18 mouse cellular contexts compared by ENCODE assay signal in the genomic region with DNA sequence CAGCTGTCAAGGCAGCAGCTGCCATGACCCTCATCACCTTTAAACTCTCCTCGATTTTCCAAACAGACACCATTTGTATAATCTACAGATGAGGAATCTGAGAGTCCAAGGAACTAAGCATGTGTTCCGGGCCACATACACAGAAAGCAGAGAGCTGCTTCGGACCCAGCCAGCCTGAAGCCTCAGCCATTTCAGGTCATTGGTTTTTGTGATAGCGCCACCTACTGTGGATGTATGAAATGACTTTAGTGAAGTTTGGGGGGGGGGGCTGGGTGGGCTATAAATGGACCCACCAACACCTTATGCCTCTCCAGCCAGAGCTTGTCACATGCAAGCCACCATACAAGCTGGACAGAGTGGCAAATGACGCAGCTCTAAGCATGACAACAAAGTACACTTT. TPM values are rescaled to one million over a fixed set of nuclear protein-coding genes. Genes with fewer than 3 reads are reported as not detected.
DNase-seq lines count a peak whose midpoint lies in the region; ATAC-seq and TF ChIP-seq lines count a peak whose summit lies in the region.
"Had no signal": no experiment of that assay in that cellular context is flagged by ENCODE, and none has a peak within 500 bp of the region (broad histone marks: within the 10 kb centered on the region; RNA-seq: fewer than 3 reads in every experiment).

No protein-coding gene starts in this region.

- DNase-seq in embryo, embryonic 10 days (ENCODE audit: low spot score) = peak; percentile 74
- DNase-seq in embryo, embryonic 9.5 days (ENCODE audit: extremely low spot score) = no peak
- DNase-seq in kidney, adult 2 months = no peak
- DNase-seq in kidney, postnatal 14 days = no peak
- DNase-seq in midbrain, postnatal 0 days (ENCODE audit: low spot score) = peak; percentile 35
- no peak for DNase-seq in midbrain, embryonic 10.5 days (ENCODE audit: low spot score)
- peak; percentile 53 for DNase-seq in retina, embryonic 14.5 days (ENCODE audit: low spot score)
- no peak for DNase-seq in T-cell, adult 2 months (ENCODE audit: low spot score)
- DNase-seq: cerebellum, adult 9-11 months; right cerebral cortex, postnatal 4 days had no signal

- no peaks in the 10 kb centered on the region for H3K4me1 ChIP-seq in kidney, adult 2 months (ENCODE audit: control insufficient read depth, insufficient read depth, low read length)
- no peaks in the 10 kb centered on the region for H3K4me1 ChIP-seq in midbrain, postnatal 0 days (ENCODE audit: insufficient read depth, low read length)
- H3K4me1 ChIP-seq in midbrain, embryonic 10.5 days = peaks cover 11% of the 10 kb centered on the region

- peak; percentile 41; the same call in 1 of the 2 replicates for TF ChIP-seq CTCF in kidney, adult 2 months (conservative IDR thresholded peaks at IDR 0.05; ENCODE audit: insufficient read depth, insufficient read length, low read depth, low read length)
- peak; percentile 62 for TF ChIP-seq CTCF in midbrain, postnatal 0 days (IDR thresholded peaks at IDR 0.05)

- no peak overlapping the region for H3K27ac ChIP-seq in kidney, adult 2 months (ENCODE audit: insufficient read depth, low read depth, low read length)
- no peak overlapping the region for H3K27ac ChIP-seq in midbrain, postnatal 0 days (ENCODE audit: low read depth, low read length)
- H3K27ac ChIP-seq in midbrain, embryonic 10.5 days (replicated peaks) = no peak overlapping the region
- H3K27ac ChIP-seq: heart, embryonic 15.5 days; midbrain, embryonic 12.5 days had no signal

- no peak overlapping the region for H3K9ac ChIP-seq in midbrain, postnatal 0 days (replicated peaks; ENCODE audit: low read length, poor library complexity, severe bottlenecking)
- H3K9ac ChIP-seq: heart, embryonic 15.5 days; midbrain, embryonic 12.5 days had no signal

- H3K9me3 ChIP-seq in midbrain, postnatal 0 days (ENCODE audit: low read length) = no peaks in the 10 kb centered on the region
- no peaks in the 10 kb centered on the region for H3K9me3 ChIP-seq in midbrain, embryonic 10.5 days (replicated peaks)
- H3K9me3 ChIP-seq: heart, embryonic 15.5 days; midbrain, embryonic 12.5 days had no signal

- WGBS in kidney, adult 2 months = 42% methylated on average over 5 of the region's 5 CpGs
- 51% methylated on average over 5 of the region's 5 CpGs for WGBS in midbrain, postnatal 0 days
- 50% methylated on average over 5 of the region's 5 CpGs for WGBS in midbrain, embryonic 10.5 days

- H3K27me3 ChIP-seq in kidney, adult 2 months (replicated peaks; ENCODE audit: control insufficient read depth, insufficient read depth, low read length) = no peaks in the 10 kb centered on the region
- H3K27me3 ChIP-seq in midbrain, postnatal 0 days (ENCODE audit: insufficient read depth, low read length) = no peaks in the 10 kb centered on the region
- H3K27me3 ChIP-seq in midbrain, embryonic 10.5 days (ENCODE audit: low read depth, poor library complexity, severe bottlenecking) = peaks cover 38% of the 10 kb centered on the region
- H3K27me3 ChIP-seq: Patski had no signal

- no peak overlapping the region for H3K4me3 ChIP-seq in kidney, adult 2 months (ENCODE audit: insufficient read depth, low read depth, low read length)
- no peak overlapping the region for H3K4me3 ChIP-seq in midbrain, postnatal 0 days (ENCODE audit: low read depth, low read length)
- H3K4me3 ChIP-seq in midbrain, embryonic 10.5 days = no peak overlapping the region
- H3K4me3 ChIP-seq: erythroblast, embryonic 14.5 days; heart, embryonic 15.5 days; midbrain, embryonic 12.5 days had no signal

- no peak for ATAC-seq in midbrain, postnatal 0 days (ENCODE audit: low FRiP score)
- ATAC-seq: Patski had no signal

- no peak overlapping the region for H3K4me2 ChIP-seq in midbrain, postnatal 0 days (ENCODE audit: low read depth, low read length, poor library complexity, severe bottlenecking)
- H3K4me2 ChIP-seq: heart, embryonic 15.5 days; midbrain, embryonic 12.5 days had no signal

- no peaks in the 10 kb centered on the region for H3K36me3 ChIP-seq in kidney, adult 2 months (ENCODE audit: control insufficient read depth, insufficient read depth, low read length)
- no peaks in the 10 kb centered on the region for H3K36me3 ChIP-seq in midbrain, postnatal 0 days (ENCODE audit: insufficient read depth, low read length)
- no peaks in the 10 kb centered on the region for H3K36me3 ChIP-seq in midbrain, embryonic 10.5 days
- H3K36me3 ChIP-seq: heart, embryonic 15.5 days; midbrain, embryonic 12.5 days had no signal

- TF ChIP-seq POLR2A in kidney, adult 2 months (IDR thresholded peaks at IDR 0.05; ENCODE audit: low read depth, low read length) = no peak

RNA-seq across cellular contexts. Expression of gene Bmp7, which starts 8.9 kb away (rescaled TPM):
- polyA plus RNA-seq in kidney, adult 2 months (2012; rRNA removed) = 47.6 and 51.2 TPM in 2 replicates
- total RNA-seq in midbrain, postnatal 0 days (2014; rRNA removed) = 34.0 and 35.9 TPM in 2 replicates
- 14.8 and 15.3 TPM in 2 replicates for polyA plus RNA-seq in midbrain, postnatal 0 days (2015; fragmentation: Nextera tagmentation; extraction: Ambion mirVana)
- 14.7 and 14.8 TPM in 2 replicates for polyA plus RNA-seq in midbrain, embryonic 10.5 days (2016; fragmentation: Nextera tagmentation; extraction: Ambion mirVana)
- total RNA-seq: neutrophil, adult 5-6 weeks had no signal
- polyA plus RNA-seq: erythroblast, embryonic 14.5 days had no signal

RNA-seq across cellular contexts. Expression of gene Spo11, which starts 28.4 kb away (rescaled TPM):
- 0.14 and 0.17 TPM in 2 replicates for polyA plus RNA-seq in kidney, adult 2 months (2012; rRNA removed)
- total RNA-seq in midbrain, postnatal 0 days (2014; rRNA removed) = 1.7 and 2.8 TPM in 2 replicates
- 1.1 and 1.6 TPM in 2 replicates for polyA plus RNA-seq in midbrain, postnatal 0 days (2015; fragmentation: Nextera tagmentation; extraction: Ambion mirVana)
- 0.20 and 0.40 TPM in 2 replicates for polyA plus RNA-seq in midbrain, embryonic 10.5 days (2016; fragmentation: Nextera tagmentation; extraction: Ambion mirVana)
- total RNA-seq: adrenal gland, postnatal 4 days; gastrocnemius, adult 8-10 months had no signal
- polyA plus RNA-seq: heart, embryonic 15.5 days; liver, embryonic 16.5 days had no signal

RNA-seq across cellular contexts. Expression of gene Rae1, which starts 50.9 kb away (rescaled TPM):
- 53.8 and 56.7 TPM in 2 replicates for polyA plus RNA-seq in kidney, adult 2 months (2012; rRNA removed)
- 93.8 and 98.3 TPM in 2 replicates for total RNA-seq in midbrain, postnatal 0 days (2014; rRNA removed)
- 127 and 130 TPM in 2 replicates for polyA plus RNA-seq in midbrain, postnatal 0 days (2015; fragmentation: Nextera tagmentation; extraction: Ambion mirVana)
- 155 and 169 TPM in 2 replicates for polyA plus RNA-seq in midbrain, embryonic 10.5 days (2016; fragmentation: Nextera tagmentation; extraction: Ambion mirVana)

Comparison
In these comparisons a context has a peak if more than half of its experiments do, and no peak if none do; other contexts are left out.
1. DNase-seq: peak in embryo, embryonic 10 days (single experiment), midbrain, postnatal 0 days (single experiment) and retina, embryonic 14.5 days (single experiment); none in embryo, embryonic 9.5 days (single experiment), kidney, adult 2 months (single experiment), kidney, postnatal 14 days (single experiment), midbrain, embryonic 10.5 days (single experiment) and T-cell, adult 2 months (single experiment).